Mouse (Mus musculus) gastrocnemius, postnatal 4 days (tissue): ENCODE results near the gene Lmtk2. TPM values are rescaled to one million over a fixed set of nuclear protein-coding genes. Genes with fewer than 3 reads are reported as not detected.

Experiments
- DNase-seq, 2 experiments: peaks; one replicate each; pipeline ENCODE4 v3.0.0; 2021 to 2022; ENCODE audit warnings: low spot score in 2 of 2, mixed read lengths in 2 of 2
- total RNA-seq, 2 experiments: library from RNA; stranded (reverse); gene quantifications; 2 replicates each; pipeline ENCODE4 v1.2.3; 2021

Lmtk2 gene
- total RNA-seq, 2 experiments from 2014 or later, result 13.8 to 15.0 TPM

DNA sequence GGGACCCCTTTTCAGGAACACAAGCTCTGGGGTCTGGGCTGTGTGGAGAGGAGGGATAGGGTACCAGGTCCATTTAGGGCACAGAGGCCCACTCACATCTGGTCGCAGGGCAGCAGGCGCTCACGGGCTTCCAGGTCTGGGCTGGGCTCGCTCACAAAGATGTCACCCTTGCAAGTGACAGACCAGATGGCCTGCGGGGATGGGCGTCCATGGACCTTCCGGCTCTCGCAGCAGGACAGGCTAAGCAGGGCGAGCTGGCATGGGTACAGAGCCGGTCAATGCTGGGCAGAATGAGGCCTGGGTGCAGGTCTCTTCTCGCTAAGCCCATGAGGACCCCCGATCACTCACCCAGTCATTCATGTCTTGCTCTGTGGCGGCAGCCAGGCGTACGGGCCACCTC is 105.8 kb downstream of the Lmtk2 start:
- no peak for DNase-seq

DNA sequence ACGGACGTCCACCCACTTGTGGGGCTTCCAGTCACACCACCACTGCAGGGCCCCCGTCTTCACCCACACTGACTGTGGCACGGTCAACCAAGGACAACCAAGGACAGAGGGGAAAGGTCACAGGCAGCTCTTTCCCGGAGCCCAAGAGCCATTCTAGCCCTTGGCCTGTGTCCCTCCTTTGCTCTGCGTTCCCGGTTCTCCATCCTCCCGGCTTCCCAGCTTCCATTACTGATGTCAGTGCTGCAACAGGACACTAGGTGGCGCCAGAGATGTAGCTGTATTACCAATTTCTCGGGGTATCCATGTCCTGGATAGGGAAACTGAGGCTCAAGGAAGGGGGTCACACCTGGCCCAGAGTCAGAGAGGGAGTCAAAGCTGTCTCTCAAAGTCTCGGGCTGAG is 107.2 kb downstream of the Lmtk2 start:
- peak in 1 of 2 experiments; percentile 52 for DNase-seq

GRCm38 (mm10) chr5:144214453-144214852 is 114.2 kb downstream of the Lmtk2 start:
- DNase-seq, result peak in 1 of 2 experiments; percentile 58

- DNase-seq, result no peak
Measured at GRCm38 (mm10) chr5:144215992-144216391, 115.8 kb downstream of the Lmtk2 start.

GRCm38 (mm10) chr5:144218061-144218460 is 117.8 kb downstream of the Lmtk2 start:
- DNase-seq, result no peak

- no peak for DNase-seq
Measured at GRCm38 (mm10) chr5:144219306-144219705, 119.1 kb downstream of the Lmtk2 start.

DNA sequence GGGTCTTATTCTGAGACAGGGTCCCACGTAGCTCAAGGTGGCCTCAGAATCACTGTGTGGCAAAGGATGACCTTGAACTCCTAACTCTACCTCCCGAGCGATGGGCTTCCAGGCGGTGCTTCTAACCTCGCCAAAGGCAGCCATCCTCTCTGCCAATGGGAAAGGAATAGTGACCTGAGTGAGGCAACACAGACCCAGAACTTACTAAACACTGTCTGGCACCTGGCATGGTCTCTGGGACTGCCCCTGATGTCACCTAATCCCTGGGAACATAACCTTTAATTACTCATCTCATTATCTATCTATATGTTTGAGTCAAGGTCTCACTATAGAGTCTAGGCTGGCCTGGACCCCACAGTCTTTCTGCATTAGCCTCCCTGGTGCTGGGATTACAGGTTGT is 119.7 kb downstream of the Lmtk2 start:
- no peak for DNase-seq

DNA sequence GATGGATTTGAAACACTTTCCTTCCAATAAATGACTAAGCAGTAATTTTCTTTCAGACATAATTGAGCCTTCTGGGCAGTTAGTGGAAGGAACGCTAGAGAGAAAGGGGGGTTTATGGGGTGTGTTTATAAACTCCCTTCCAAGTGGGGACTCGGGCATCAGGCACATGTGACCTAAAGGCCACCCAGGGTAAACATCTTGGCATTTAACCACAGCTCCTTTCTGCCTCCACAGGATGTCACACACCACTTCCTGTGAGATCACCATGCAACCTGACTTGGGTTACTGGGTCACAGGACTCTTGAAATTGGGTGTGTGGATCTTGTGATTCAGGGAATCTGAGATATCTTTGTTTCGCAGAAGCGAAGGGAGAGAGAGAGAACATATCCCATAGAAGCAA is 121.1 kb downstream of the Lmtk2 start:
- no peak for DNase-seq

DNA sequence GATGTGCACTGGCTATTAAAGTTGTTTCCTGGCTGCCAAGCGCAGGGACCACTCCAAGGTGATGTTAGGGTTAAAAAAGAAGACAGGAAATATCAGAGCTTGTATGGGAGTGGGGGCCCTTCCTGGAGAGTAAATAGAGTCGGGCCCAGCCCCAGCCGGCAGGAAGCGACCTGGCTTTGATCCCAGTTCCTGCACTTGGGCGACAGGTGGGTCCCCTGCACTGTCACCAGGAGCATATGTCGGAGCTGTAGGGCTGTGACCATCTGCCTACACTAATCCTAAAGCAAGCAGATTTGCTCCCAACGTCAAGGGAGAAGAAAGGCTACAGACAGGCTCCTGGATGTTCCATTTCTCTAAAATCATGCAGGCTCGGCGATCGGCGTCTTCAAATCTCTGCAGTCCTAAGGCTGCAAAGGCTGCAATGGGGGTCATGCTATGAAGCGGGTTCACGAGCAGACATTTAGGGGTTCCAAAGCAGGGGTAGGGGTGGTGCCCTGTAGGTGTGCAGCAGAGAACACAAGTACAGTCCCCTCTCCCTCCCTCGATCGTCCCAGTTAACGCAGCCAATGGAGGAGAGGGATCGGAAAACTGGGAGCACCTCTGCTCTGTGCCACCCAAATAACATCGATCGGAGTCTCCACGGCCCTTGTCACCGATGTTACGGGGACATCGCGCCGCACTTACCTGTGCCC is 122.7 kb downstream of the Lmtk2 start:
- no peak for DNase-seq

DNA sequence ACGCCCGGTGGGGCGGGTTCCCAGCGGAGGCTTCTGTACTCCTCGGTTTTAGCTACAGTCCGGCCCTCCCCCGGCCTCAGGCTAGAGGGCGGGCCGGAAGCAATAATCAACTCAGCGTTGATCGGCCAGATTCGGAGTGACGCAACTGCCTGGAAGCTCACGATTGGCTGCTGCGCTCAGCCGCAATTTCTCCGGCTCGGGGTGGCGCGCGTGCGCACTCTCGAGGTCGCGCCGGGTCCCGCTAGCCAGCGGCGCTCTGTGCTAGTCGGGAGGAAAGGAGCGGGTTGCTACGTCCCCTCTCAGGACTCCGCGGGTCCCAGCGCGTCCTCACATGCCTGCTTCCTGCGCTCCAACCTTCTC is 123.2 kb downstream of the Lmtk2 start, which contains the start of gene Tecpr1:
Gene Tecpr1, minus strand, starts transcription at position 113 of the 360 bp plus-strand sequence.
- DNase-seq, result peak; percentile 92 to 95

- DNase-seq, result no peak
Measured at GRCm38 (mm10) chr5:144223899-144224816, 123.9 kb downstream of the Lmtk2 start.

GRCm38 (mm10) chr5:144226220-144226619 is 126.0 kb downstream of the Lmtk2 start:
- no peak for DNase-seq

GRCm38 (mm10) chr5:144230216-144230615 is 130.0 kb downstream of the Lmtk2 start:
- DNase-seq, result no peak

DNA sequence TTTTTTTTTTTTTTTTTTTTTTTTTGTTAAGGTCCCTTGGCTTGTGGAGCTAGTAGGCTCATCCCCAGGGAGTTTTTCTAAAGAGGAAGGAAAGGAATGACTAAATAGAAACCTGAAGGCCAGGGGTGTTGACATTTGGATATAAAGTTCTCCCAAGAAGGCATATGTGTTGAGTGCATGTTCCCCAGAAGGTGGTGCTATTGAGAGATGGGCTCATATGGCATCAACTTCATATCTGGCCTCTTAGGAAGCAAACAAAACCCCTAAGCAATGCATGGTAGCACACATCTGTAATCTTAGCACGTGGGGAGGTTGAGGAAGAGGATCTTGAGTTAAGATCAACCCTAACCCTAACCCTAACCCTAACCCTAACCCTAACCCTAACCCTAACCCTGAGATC is 131.2 kb downstream of the Lmtk2 start:
- no peak for DNase-seq

DNA sequence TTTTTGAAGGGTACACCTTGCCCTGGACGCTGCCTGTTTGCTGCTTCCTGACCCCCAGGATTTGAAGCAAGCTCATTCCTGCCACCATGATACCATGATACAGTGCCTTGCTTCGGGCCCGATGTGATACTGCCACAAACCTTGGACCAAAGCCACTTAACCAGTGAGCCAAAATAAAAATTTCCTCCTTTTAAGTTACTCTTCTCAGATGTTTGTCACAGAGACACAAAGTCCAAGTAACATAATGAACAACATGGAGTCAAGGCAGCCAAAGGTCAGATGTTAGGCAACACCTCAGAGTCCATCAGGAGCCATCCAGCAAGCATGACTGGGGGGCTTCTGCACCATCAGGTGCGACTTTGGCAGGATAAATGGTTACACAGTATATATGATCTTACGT is 132.3 kb downstream of the Lmtk2 start:
- no peak for DNase-seq

GRCm38 (mm10) chr5:144234222-144234621 is 134.0 kb downstream of the Lmtk2 start:
- no peak for DNase-seq

DNA sequence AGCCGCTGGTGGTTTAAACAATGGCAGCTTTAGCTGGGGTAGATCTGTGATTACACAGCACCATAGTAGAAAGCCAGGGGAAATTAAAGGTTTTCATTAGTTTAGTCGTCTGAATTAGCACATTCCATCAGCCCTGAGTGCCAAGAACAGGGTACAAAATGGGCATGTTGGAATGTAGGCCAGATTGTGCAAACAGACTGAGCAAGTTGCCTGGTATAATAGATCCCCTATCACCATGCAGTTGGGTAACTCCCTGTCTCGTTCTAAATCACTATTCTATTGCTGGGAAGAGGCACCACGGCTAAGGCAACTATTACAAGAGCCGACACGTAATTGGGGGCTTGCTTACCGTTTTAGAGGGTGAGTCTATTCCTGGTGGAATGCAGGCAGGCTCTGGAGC is 134.5 kb downstream of the Lmtk2 start:
- DNase-seq, result no peak

Other genes starting within 250 kb of the Lmtk2 start
- gene Ankrd61, start 202.8 kb upstream of the Lmtk2 start, total RNA-seq, result under 1 TPM; 0.25 to 0.26 TPM
- gene Aimp2, start 190.6 kb upstream of the Lmtk2 start, total RNA-seq, result 10 to 100 TPM; 92.1 to 96.2 TPM
- 10 to 100 TPM; 11.0 to 15.4 TPM for gene Pms2, start 190.5 kb upstream of the Lmtk2 start, total RNA-seq
- gene Gm42421, start 172.3 kb upstream of the Lmtk2 start, total RNA-seq, result not detected
- gene Rsph10b, start 167.4 kb upstream of the Lmtk2 start, total RNA-seq, result 1 to 10 TPM; 2.5 to 2.7 TPM
- gene Ccz1, start 85.6 kb upstream of the Lmtk2 start, total RNA-seq, result 10 to 100 TPM; 40.8 to 43.7 TPM
- not detected for gene Ocm, start 73.8 kb upstream of the Lmtk2 start, total RNA-seq
- not detected for gene Bhlha15, start 89.8 kb downstream of the Lmtk2 start, total RNA-seq
- gene Tecpr1, start 123.2 kb downstream of the Lmtk2 start, total RNA-seq, result 10 to 100 TPM; 27.5 to 28.6 TPM
- gene Bri3, start 144.0 kb downstream of the Lmtk2 start, total RNA-seq, result 10 to 100 TPM; 59.4 to 62.4 TPM